Mouse (Mus musculus) lung, postnatal 0 days (tissue): Measurements from ENCODE around the gene Carnmt1. TPM values are rescaled to one million over a fixed set of nuclear protein-coding genes. Genes with fewer than 3 reads are reported as not detected.

Experiments
- ATAC-seq: fragments of 200-750 bp; cut with Nextera tagmentation; 2 replicates; pipeline ENCODE4 v1.8.0; 2017; ENCODE audit warnings: moderate library complexity
- DNase-seq: peaks from one replicate; pipeline ENCODE4 v3.0.0-alpha.2; 2016; ENCODE audit warnings: low spot score
- H3K27ac ChIP-seq: fragments of 300-500 bp; sonication (generic); 2 replicates; pipeline ENCODE4 v1.5.1; 2014; ENCODE audit warnings: antibody characterized with exemption, mild to moderate bottlenecking, low read length, mixed read lengths
- H3K27me3 ChIP-seq: fragments of 300-500 bp; sonication (generic); replicated peaks from 2 replicates; pipeline ENCODE4 v1.6.1; 2014; ENCODE audit warnings: low read length, mixed read lengths; ENCODE audit not compliant: insufficient read depth
- H3K36me3 ChIP-seq: fragments of 300-500 bp; sonication (generic); 2 replicates; pipeline ENCODE4 v1.6.1; 2014; ENCODE audit warnings: low read length, mixed read lengths; ENCODE audit not compliant: insufficient read depth
- H3K4me1 ChIP-seq: fragments of 300-500 bp; sonication (generic); 2 replicates; pipeline ENCODE4 v1.6.1; 2014; ENCODE audit warnings: antibody characterized with exemption, low read depth, low read length, mixed read lengths; ENCODE audit not compliant: insufficient read depth
- H3K4me2 ChIP-seq: fragments of 300-500 bp; sonication (generic); replicated peaks from 2 replicates; pipeline ENCODE4 v1.6.1; 2014; ENCODE audit warnings: low read depth, mild to moderate bottlenecking, low read length, moderate library complexity, mixed read lengths
- H3K4me3 ChIP-seq: fragments of 300-500 bp; sonication (generic); 2 replicates; pipeline ENCODE4 v1.5.1; 2014; ENCODE audit warnings: low read depth, low read length
- H3K9ac ChIP-seq: fragments of 300-500 bp; sonication (generic); replicated peaks from 2 replicates; pipeline ENCODE4 v1.6.1; 2014; ENCODE audit warnings: low read depth, mild to moderate bottlenecking
- H3K9me3 ChIP-seq: fragments of 300-500 bp; sonication (generic); 2 replicates; pipeline ENCODE4 v1.6.1; 2016; ENCODE audit warnings: low read length, mixed read lengths
- CTCF ChIP-seq: IDR thresholded peaks from 2 replicates; pipeline ENCODE4 v1.5.1; 2016; ENCODE audit warnings: antibody characterized with exemption, mild to moderate bottlenecking
- EP300 ChIP-seq: IDR thresholded peaks from 2 replicates; pipeline ENCODE4 v1.6.1; 2016; ENCODE audit warnings: antibody characterized with exemption, mild to moderate bottlenecking, control low read depth
- WGBS: fragments of 180-500 bp; shearing (Covaris S2); extraction: QIAGEN DNeasy Blood & Tissue Kit; methylation state at CpG from one replicate; pipeline ENCODE4 v1.1.7; 2014; 5-methylcytosine and 5-hydroxymethylcytosine counted together
- polyA plus RNA-seq: library from polyadenylated mRNA; unstranded; fragments of >200 nt; fragmentation: Nextera tagmentation; extraction: Ambion mirVana; gene quantifications from 2 replicates; pipeline ENCODE4 v1.2.1, GENCODE M21; 2015

The Carnmt1 gene
- polyA plus RNA-seq, 1 experiment from 2014 or later = 21.1 TPM

DNA sequence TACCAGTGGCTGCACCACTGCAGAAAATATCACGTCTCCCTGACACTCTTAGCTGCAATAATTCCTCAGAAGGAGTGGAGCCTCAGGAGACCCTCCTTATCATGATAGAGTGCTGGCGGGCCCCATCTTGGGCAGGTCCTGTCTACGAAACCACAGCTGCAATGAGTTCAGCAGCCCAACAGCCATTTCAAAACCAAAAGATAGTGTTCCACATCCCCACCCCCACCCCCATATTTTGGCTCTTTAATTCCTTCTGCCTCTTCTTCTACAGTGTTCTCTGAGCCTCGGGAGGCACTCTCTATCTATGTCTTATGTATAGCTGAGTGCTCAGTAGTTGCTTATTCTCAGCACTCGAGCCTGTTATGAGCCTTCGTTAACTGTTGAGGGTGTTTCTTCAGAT, 20.1 kb upstream of the Carnmt1 start:
- Histone ChIP-seq H3K4me2 (no peak overlapping the region), H3K27me3 (no peaks in the 10 kb centered on the region), H3K9ac (no peak overlapping the region), H3K4me1 (no peaks in the 10 kb centered on the region), H3K27ac (no peak overlapping the region), H3K9me3 (no peaks in the 10 kb centered on the region), H3K4me3 (no peak overlapping the region), H3K36me3 (no peaks in the 10 kb centered on the region)
- DNase-seq (no peak), ATAC-seq (no peak)
- WGBS = 67% methylated on average over 6 of the region's 6 CpGs
- no peak for TF ChIP-seq EP300
- TF ChIP-seq CTCF = no peak

DNA sequence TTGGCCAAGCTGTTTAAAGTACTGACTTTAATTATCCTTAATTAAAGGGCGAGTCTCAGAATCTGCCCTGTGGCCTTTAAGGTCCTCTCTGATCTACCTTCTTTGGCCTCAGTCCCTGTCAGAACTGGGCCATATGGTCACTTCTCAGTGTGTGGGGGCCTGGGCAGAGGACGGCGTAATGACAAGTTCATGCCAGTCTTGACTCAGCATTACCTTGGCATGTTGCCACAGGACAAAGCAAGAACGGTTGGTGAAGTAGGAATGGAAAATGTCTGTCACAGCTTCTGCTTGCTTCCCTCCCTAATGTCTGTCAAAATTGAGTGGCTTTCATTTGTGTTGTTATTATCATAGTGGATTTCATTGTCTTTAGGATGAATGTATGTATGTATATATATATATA, 18.0 kb upstream of the Carnmt1 start:
- Histone ChIP-seq H3K9ac (no peak overlapping the region), H3K27ac (no peak overlapping the region), H3K36me3 (no peaks in the 10 kb centered on the region), H3K4me1 (no peaks in the 10 kb centered on the region), H3K9me3 (no peaks in the 10 kb centered on the region), H3K27me3 (no peaks in the 10 kb centered on the region), H3K4me2 (no peak overlapping the region), H3K4me3 (no peak overlapping the region)
- no peak for TF ChIP-seq EP300
- DNase-seq (no peak), ATAC-seq (no peak)
- WGBS = 66% methylated on average over 4 of the region's 4 CpGs

DNA sequence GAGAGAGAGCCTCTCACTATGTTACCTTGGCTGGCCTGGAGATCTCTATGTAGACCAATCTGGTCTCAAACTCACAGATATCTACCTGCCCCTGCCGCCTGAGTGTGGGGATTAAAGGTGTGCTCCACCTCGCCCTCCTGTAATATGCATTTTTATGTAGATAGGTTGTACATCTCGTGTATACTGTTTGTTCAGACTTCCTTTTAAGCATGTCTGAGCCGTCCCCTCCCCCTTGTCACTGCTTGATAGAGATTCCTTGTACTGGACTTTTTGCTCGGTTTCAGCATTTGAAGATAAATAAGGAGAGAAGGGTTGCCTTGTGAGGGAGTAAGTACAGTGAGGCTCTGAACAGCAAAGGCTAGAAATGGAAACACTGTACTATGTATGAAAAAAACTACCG, 17.5 kb upstream of the Carnmt1 start:
- no peak for TF ChIP-seq EP300
- no peak for TF ChIP-seq CTCF
- H3K27me3 ChIP-seq = no peaks in the 10 kb centered on the region
- no peak overlapping the region for H3K4me3 ChIP-seq
- no peak overlapping the region for H3K4me2 ChIP-seq
- H3K9me3 ChIP-seq = no peaks in the 10 kb centered on the region
- ATAC-seq (no peak), DNase-seq (no peak)
- no peak overlapping the region for H3K27ac ChIP-seq
- 72% methylated on average over 6 of the region's 6 CpGs for WGBS
- H3K4me1 ChIP-seq = no peaks in the 10 kb centered on the region
- H3K36me3 ChIP-seq = no peaks in the 10 kb centered on the region
- no peak overlapping the region for H3K9ac ChIP-seq

DNA sequence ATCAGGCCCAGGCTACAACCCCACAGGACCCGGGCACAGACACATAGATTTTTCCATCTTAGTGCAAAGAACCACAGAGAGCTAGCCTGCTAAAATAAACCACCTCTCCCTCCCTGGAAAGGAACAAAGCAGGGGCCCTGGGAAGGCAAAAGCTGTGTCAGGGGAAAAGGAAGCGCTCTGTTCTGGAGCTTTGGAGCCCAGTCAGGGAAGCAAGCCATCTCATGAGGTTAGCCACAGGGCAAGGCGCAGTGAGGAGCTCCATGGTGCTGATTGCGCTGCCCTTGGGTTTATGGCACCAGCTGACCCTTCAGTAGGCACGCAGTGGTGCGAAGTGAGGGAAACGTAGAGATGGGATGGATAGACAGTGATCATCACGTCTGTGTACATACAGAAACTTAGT, 16.2 kb upstream of the Carnmt1 start:
- no peaks in the 10 kb centered on the region for H3K4me1 ChIP-seq
- ATAC-seq (no peak), DNase-seq (no peak)
- H3K9me3 ChIP-seq = no peaks in the 10 kb centered on the region
- no peak overlapping the region for H3K27ac ChIP-seq
- TF ChIP-seq EP300 (no peak), CTCF (no peak)
- no peaks in the 10 kb centered on the region for H3K36me3 ChIP-seq
- 83% methylated on average over 8 of the region's 8 CpGs for WGBS
- no peaks in the 10 kb centered on the region for H3K27me3 ChIP-seq
- H3K4me2 ChIP-seq = no peak overlapping the region
- no peak overlapping the region for H3K9ac ChIP-seq
- no peak overlapping the region for H3K4me3 ChIP-seq

DNA sequence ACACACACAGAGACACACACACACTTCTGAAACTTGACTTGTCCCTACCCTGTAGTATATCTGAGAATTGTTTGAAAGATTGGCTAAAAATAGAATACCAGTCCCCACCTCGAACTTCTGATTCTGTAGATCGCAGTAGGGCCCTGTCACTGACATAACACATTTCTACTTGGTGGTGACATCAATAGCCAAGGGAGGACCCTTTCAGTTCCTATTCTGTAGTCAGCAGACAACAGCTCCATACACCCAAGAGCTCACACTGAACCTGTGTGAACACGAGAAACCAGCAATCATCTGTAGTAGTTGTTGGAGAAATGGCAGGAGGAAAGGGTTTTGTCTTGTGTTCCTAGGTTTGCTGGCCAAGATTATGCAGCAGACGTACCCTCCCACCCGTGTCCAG, 15.6 kb upstream of the Carnmt1 start:
- DNase-seq (no peak), ATAC-seq (no peak)
- WGBS = 65% methylated on average over 5 of the region's 5 CpGs
- Histone ChIP-seq H3K4me3 (no peak overlapping the region), H3K36me3 (no peaks in the 10 kb centered on the region), H3K9ac (no peak overlapping the region), H3K4me2 (no peak overlapping the region), H3K9me3 (no peaks in the 10 kb centered on the region), H3K27me3 (no peaks in the 10 kb centered on the region), H3K27ac (no peak overlapping the region), H3K4me1 (no peaks in the 10 kb centered on the region)
- TF ChIP-seq EP300 (no peak), CTCF (no peak)

DNA sequence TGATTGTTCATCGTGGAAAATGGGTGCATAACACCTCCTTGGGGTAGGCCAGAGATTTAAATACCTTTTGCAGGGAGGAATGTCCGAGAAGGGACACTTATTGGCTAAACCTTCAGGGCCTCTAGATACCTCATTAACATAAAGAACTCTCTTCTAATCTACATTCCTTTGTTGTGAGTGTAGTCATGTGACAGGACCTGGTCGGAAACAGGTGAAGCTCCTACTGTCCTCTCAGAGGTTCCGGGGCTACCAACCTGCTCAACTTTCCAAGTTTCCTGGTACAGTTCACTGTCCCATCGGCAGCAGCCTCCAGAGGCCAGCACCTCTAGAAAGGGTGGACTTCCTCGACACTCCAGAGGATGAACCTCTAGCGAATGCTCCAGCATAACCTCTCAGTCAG, 14.6 kb upstream of the Carnmt1 start:
- Histone ChIP-seq H3K4me3 (no peak overlapping the region), H3K4me1 (no peaks in the 10 kb centered on the region), H3K36me3 (no peaks in the 10 kb centered on the region), H3K27me3 (no peaks in the 10 kb centered on the region), H3K4me2 (no peak overlapping the region), H3K27ac (no peak overlapping the region), H3K9ac (no peak overlapping the region), H3K9me3 (no peaks in the 10 kb centered on the region)
- 82% methylated on average over 7 of the region's 7 CpGs for WGBS
- no peak for ATAC-seq
- TF ChIP-seq CTCF (no peak), EP300 (no peak)
- no peak for DNase-seq

DNA sequence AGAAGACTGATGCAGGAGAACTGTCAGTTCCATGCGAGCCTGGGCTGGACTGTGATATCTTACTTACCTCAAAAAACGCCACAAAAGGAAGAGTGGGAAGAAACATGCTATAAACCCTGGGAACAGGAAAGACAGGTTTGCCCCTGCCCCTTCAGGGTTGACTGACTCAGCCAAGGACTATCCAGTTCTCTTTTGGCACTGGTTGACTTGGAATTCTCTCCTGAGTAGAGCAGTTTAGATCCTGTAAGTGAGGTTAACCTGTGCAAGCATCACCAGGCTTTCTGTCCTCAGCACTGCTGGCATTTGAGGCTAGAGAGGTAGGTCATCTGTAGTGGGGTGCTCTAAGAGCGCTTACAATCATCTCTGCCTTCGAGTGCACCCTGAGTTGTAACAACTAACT, 12.1 kb upstream of the Carnmt1 start:
- Histone ChIP-seq H3K27ac (no peak overlapping the region), H3K4me3 (no peak overlapping the region), H3K9ac (no peak overlapping the region), H3K9me3 (no peaks in the 10 kb centered on the region), H3K4me1 (no peaks in the 10 kb centered on the region), H3K4me2 (no peak overlapping the region), H3K27me3 (no peaks in the 10 kb centered on the region), H3K36me3 (no peaks in the 10 kb centered on the region)
- peak; percentile 21; the same call in 1 of the 2 replicates for ATAC-seq
- TF ChIP-seq CTCF = no peak
- no peak for TF ChIP-seq EP300
- DNase-seq = no peak
- WGBS = 68% methylated on average over 4 of the region's 4 CpGs
